Mouse (Mus musculus) forebrain, embryonic 15.5 days (tissue): ENCODE data around the gene Sirt4. TPM values are rescaled to one million over a fixed set of nuclear protein-coding genes. Genes with fewer than 3 reads are reported as not detected.
A peak's percentile ranks its signal among the peaks of the same experiment; 100 is the strongest.
"Not testable (repeated sequence)": the region's sequence is repeated elsewhere in the genome, so short reads cannot be mapped to it uniquely, and the experiment has no call there.

Experiments used
- ATAC-seq: fragments of 200-750 bp; cut with Nextera tagmentation; replicated peaks from 2 replicates; pipeline ENCODE4 v1.8.0; 2017; ENCODE audit warnings: mild to moderate bottlenecking, moderate TSS enrichment, moderate library complexity
- H3K27ac ChIP-seq: fragments of 300-500 bp; sonication (generic); replicated peaks from 2 replicates; pipeline ENCODE4 v1.5.1; 2015; ENCODE audit warnings: mild to moderate bottlenecking, inconsistent platforms
- H3K27me3 ChIP-seq: fragments of 300-500 bp; sonication (generic); 2 replicates; pipeline ENCODE4 v1.6.1; 2015; ENCODE audit warnings: inconsistent platforms
- H3K36me3 ChIP-seq: fragments of 300-500 bp; sonication (generic); 2 replicates; pipeline ENCODE4 v1.6.1; 2015; ENCODE audit warnings: mild to moderate bottlenecking, inconsistent platforms
- H3K4me1 ChIP-seq: fragments of 300-500 bp; sonication (generic); 2 replicates; pipeline ENCODE4 v1.6.1; 2015; ENCODE audit warnings: inconsistent platforms
- H3K4me2 ChIP-seq: fragments of 300-500 bp; sonication (generic); replicated peaks from 2 replicates; pipeline ENCODE4 v1.6.1; 2015; ENCODE audit warnings: mild to moderate bottlenecking, inconsistent platforms
- H3K4me3 ChIP-seq: fragments of 300-500 bp; sonication (generic); 2 replicates; pipeline ENCODE4 v1.5.1; 2015; ENCODE audit warnings: mild to moderate bottlenecking, inconsistent platforms
- H3K9ac ChIP-seq: fragments of 300-500 bp; sonication (generic); replicated peaks from 2 replicates; pipeline ENCODE4 v1.6.1; 2015; ENCODE audit warnings: mild to moderate bottlenecking, inconsistent platforms
- H3K9me3 ChIP-seq: fragments of 300-500 bp; sonication (generic); 2 replicates; pipeline ENCODE4 v1.6.1; 2016; ENCODE audit warnings: inconsistent platforms
- WGBS: fragments of 180-500 bp; shearing (Covaris S2); methylation state at CpG from one replicate; pipeline ENCODE4 v1.1.7; 2015; ENCODE audit warnings: mixed read lengths; 5-methylcytosine and 5-hydroxymethylcytosine counted together
- polyA plus RNA-seq: library from polyadenylated mRNA; unstranded; fragments of >200 nt; fragmentation: Nextera tagmentation; extraction: Ambion mirVana; gene quantifications from 2 replicates; pipeline ENCODE4 v1.2.1, GENCODE M21; 2015

Gene Sirt4
- polyA plus RNA-seq, 1 experiment from 2014 or later: 34.0 TPM

DNA sequence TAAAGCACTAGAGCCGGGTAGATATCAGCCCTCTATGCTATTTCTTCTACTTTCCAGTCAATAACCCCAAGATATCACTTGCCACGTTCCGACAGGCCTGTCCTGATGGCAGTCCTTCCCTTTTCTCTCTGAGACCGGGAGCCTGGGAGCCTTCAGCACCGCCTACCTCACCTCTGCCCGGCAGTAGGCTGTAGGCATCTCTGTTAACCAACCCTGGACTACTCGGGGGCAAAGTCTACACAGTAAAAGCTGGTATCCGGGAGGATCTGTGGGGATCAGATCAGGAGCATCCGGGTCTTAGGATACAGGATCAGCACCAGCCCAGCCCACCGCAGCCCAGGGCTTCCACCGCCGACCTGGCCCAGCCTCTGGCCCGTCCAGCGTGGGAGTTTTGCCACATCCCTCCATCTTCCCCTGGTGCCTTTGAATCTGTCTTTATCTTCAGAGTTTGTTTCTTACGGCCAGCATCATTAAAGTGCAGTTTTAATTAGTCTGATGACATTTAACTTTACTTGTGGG, 38.5 kb upstream of the Sirt4 start:
- no peaks in the 10 kb centered on the region for H3K9me3 ChIP-seq
- no peak overlapping the region for H3K4me3 ChIP-seq
- H3K9ac ChIP-seq: no peak overlapping the region
- peaks cover 14% of the 10 kb centered on the region for H3K4me1 ChIP-seq
- H3K27ac ChIP-seq: no peak overlapping the region
- H3K4me2 ChIP-seq: no peak overlapping the region
- no peak for ATAC-seq
- no peaks in the 10 kb centered on the region for H3K27me3 ChIP-seq
- 78% methylated on average over 15 of the region's 15 CpGs for WGBS
- H3K36me3 ChIP-seq: no peaks in the 10 kb centered on the region

DNA sequence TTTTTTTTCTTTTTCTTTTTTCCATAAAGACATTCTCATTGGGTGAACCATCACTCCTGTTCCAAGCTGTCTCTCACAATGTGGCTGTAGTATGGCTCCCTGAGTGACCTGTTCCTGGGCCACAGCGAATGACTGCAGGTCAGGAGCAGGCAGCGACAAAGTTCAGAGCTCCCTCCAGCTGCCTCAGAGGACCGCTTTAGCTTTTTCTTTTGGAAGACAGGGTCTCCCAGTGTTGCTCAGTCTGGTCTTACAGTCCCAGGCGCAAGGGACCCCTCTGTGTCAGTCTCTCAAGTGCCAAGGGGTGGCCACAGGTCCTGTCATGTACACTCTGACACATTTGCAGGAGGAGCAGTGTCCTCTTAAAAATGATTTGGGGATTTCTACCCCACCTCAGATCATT, 38.0 kb upstream of the Sirt4 start:
- no peak overlapping the region for H3K4me2 ChIP-seq
- peaks cover 14% of the 10 kb centered on the region for H3K4me1 ChIP-seq
- no peak overlapping the region for H3K9ac ChIP-seq
- no peaks in the 10 kb centered on the region for H3K36me3 ChIP-seq
- WGBS: 87% methylated on average over 4 of the region's 4 CpGs
- H3K27me3 ChIP-seq: no peaks in the 10 kb centered on the region
- H3K4me3 ChIP-seq: no peak overlapping the region
- no peak for ATAC-seq
- H3K9me3 ChIP-seq: no peaks in the 10 kb centered on the region
- no peak overlapping the region for H3K27ac ChIP-seq

DNA sequence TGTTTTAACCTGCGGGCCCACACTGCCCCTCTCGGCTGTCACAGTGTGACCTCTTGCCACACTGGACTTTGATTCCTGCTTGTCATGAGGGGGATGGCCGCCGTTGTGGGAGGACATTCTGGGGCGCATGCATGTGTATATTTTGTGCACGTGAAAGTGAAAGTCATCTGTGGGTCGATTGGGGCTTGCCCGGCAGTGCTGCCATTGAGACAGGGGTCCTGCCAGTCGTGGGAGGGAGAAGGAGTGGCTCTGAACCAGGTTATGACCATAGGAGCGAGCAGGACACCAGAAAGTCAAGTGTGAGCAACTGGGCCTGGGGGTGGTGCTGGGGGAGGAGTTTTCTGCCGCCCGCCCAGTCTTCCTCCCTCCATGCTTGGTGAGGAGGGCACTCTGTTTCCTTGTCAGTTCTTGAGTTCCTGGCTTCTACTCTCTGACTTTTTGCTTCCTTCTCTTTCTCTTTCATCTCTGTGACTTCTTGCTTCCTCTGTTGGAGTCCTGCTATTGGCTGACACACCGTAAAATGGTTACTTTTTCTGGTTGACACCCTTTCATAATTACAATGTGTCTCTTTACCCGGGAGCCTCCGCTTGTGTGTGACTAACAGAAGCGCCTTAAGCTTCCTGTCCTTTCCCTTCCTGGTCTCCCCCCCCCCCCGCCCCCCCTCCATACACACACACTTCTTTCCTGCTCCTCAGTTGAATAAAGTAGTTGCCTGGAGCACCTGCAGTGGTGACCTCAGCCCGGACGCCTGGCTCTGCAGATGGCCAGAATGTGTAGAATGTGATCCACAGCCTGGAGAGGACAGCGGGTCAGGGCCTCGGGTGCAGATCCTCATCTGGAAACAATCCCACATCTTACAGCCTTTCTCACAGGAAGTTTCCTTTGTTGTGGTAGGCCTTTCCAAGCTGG, 37.3 kb upstream of the Sirt4 start:
- 79% methylated on average over 21 of the region's 21 CpGs for WGBS
- no peak for ATAC-seq
- Histone ChIP-seq H3K4me3 (no peak overlapping the region), H3K4me2 (no peak overlapping the region), H3K27ac (no peak overlapping the region; the same call in 1 of the 2 replicates), H3K36me3 (no peaks in the 10 kb centered on the region), H3K27me3 (no peaks in the 10 kb centered on the region), H3K9ac (no peak overlapping the region), H3K9me3 (no peaks in the 10 kb centered on the region), H3K4me1 (peaks cover 14% of the 10 kb centered on the region)

DNA sequence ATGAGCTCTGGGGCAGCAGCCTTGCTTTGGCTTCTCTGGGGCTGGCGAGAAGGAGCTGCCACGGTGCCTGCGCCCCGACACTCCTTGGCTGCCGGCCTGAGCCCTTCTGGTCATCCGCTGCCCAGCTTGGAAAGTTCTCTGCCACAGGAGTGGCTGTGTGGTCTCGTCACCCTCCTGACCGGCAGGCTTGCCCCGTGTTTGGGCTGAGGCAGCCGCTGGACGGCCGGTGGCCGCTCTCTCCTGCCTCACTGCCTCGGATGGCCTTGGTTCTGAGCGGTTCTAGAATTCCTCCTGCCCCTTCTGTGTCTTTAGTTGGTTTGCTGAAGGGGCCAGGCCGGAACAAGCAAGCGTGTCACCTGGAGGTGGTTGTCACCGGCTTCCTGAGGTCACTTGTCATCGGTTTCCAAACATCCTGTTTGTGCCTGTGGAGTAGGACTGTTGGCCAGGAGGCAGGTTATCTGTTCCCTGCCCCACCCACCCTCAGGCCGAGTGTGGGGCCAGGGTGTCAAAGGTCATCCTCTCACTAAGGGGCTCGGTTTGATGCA, 35.9 kb upstream of the Sirt4 start:
- 88% methylated on average over 21 of the region's 21 CpGs for WGBS
- H3K4me2 ChIP-seq: no peak overlapping the region
- H3K36me3 ChIP-seq: no peaks in the 10 kb centered on the region
- H3K27me3 ChIP-seq: no peaks in the 10 kb centered on the region
- no peak for ATAC-seq
- no peak overlapping the region for H3K27ac ChIP-seq
- no peaks in the 10 kb centered on the region for H3K9me3 ChIP-seq
- H3K4me3 ChIP-seq: no peak overlapping the region
- H3K4me1 ChIP-seq: peaks cover 10% of the 10 kb centered on the region
- no peak overlapping the region for H3K9ac ChIP-seq

DNA sequence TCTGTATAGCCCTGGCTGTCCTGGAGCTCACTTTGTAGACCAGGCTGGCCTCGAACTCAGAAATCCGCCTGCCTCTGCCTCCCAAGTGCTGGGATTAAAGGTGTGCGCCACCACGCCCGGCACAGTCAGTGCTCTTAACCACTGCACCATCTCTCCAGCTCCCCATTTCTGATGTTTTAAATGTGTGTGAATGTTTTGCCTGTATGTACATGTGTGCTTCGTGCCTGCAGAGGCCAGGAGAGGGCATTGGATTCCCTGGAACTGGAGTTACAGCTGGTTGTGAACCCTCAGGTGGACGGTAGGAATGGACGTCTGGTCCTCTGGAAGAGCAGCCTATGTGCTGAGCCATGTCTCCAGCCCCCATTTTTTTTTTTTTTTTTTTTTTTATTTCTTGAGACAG, 33.7 kb upstream of the Sirt4 start:
- H3K27me3 ChIP-seq, H3K4me3 ChIP-seq, ATAC-seq, H3K4me2 ChIP-seq, H3K27ac ChIP-seq, H3K9me3 ChIP-seq, H3K9ac ChIP-seq, H3K36me3 ChIP-seq: not testable (repeated sequence)
- WGBS: 95% methylated on average over 8 of the region's 8 CpGs
- H3K4me1 ChIP-seq: peaks cover 12% of the 10 kb centered on the region

DNA sequence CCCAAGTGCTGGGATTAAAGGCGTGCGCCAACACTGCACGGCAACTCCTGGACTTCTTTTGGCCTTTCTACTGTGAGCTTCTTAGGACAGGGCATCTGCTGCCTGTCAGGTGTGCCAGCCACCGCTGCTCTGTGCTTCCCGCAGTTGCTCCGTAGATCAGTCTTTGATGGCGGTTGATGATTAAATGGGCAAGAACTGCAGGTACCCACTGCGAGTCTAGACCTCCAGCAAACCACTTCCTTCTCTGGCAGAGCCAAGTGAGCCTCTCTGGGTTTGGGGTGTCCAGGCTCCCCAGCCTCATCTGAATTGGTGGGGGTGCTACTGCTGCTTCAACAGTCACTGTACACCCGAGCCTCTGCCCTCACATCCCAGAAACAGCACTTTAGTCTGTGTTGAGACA, 33.0 kb upstream of the Sirt4 start:
- no peak for ATAC-seq
- H3K4me2 ChIP-seq: no peak overlapping the region
- no peaks in the 10 kb centered on the region for H3K36me3 ChIP-seq
- H3K4me3 ChIP-seq: no peak overlapping the region
- no peak overlapping the region for H3K27ac ChIP-seq
- WGBS: 94% methylated on average over 9 of the region's 9 CpGs
- no peaks in the 10 kb centered on the region for H3K9me3 ChIP-seq
- no peaks in the 10 kb centered on the region for H3K27me3 ChIP-seq
- H3K9ac ChIP-seq: no peak overlapping the region
- peaks cover 12% of the 10 kb centered on the region for H3K4me1 ChIP-seq

DNA sequence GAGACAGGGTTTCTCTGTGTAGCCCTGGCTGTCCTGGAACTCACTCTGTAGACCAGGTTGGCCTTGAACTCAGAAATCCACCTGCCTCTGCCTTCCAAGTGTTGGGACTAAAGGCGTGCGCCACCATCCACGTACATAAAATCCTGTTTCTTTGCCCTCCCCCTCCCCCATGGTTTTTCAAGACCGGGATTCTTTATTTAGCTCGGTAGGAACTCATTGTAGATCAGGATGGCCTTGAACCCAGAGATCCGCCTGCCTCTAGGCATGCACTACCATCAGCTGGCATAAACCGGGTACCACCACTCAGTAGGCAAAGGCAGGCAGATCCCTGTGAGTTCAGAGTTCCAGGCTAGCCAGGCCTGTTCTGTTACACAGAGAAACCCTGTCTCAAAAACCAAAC, 32.4 kb upstream of the Sirt4 start:
- H3K9ac ChIP-seq: no peak overlapping the region

DNA sequence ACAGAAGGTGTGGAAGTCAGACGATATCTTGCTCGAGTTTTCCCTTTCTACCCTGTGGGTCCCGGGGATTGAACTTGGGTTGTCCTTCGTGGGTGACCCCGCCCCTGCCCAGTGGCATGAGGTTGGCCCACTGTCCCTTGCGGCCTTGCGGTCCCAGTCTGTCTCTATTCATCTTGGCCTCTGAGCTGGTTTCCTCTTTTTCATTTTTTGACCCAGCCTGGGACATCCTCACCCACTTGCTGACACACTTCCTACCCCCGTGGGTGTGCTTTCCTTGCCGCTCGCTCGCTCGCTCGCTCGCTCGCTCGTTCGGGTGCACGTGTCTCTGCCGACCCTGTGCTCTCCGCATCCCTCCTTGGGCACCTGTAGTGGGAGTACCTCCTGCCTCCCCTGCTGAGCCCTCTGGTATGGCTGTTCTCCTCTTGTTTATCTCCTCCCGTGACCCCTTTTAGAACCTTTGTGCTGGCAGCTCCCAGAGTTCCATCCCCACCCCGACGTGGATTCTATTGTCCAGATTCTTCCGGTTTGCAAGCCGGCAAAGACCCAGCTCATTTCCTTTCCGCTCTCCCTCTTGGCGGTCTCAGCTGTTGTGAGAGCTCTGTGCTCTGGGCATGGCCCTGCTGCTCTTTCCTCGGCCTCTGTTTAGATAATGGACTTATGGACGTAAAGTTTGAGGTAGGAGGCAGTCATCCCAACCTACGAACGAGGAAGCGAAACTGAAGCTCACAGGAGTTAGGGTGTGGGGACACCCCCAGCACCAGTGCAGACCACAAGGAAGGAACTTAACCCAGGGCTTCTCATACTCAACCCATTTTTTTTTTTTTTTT, 31.8 kb upstream of the Sirt4 start:
- Histone ChIP-seq H3K9me3 (no peaks in the 10 kb centered on the region), H3K4me1 (peaks cover 12% of the 10 kb centered on the region), H3K9ac (no peak overlapping the region), H3K36me3 (no peaks in the 10 kb centered on the region), H3K27ac (no peak overlapping the region), H3K27me3 (no peaks in the 10 kb centered on the region), H3K4me3 (no peak overlapping the region), H3K4me2 (no peak overlapping the region)
- 80% methylated on average over 32 of the region's 32 CpGs for WGBS
- no peak for ATAC-seq

More for the DNA sequence above, 32.4 kb upstream of the Sirt4 start:
- 86% methylated on average over 7 of the region's 7 CpGs for WGBS
- H3K27ac ChIP-seq: no peak overlapping the region
- H3K4me3 ChIP-seq: no peak overlapping the region
- H3K27me3 ChIP-seq: no peaks in the 10 kb centered on the region
- H3K4me1 ChIP-seq: peaks cover 12% of the 10 kb centered on the region
- H3K9me3 ChIP-seq: no peaks in the 10 kb centered on the region
- H3K36me3 ChIP-seq: no peaks in the 10 kb centered on the region
- no peak for ATAC-seq
- no peak overlapping the region for H3K4me2 ChIP-seq

DNA sequence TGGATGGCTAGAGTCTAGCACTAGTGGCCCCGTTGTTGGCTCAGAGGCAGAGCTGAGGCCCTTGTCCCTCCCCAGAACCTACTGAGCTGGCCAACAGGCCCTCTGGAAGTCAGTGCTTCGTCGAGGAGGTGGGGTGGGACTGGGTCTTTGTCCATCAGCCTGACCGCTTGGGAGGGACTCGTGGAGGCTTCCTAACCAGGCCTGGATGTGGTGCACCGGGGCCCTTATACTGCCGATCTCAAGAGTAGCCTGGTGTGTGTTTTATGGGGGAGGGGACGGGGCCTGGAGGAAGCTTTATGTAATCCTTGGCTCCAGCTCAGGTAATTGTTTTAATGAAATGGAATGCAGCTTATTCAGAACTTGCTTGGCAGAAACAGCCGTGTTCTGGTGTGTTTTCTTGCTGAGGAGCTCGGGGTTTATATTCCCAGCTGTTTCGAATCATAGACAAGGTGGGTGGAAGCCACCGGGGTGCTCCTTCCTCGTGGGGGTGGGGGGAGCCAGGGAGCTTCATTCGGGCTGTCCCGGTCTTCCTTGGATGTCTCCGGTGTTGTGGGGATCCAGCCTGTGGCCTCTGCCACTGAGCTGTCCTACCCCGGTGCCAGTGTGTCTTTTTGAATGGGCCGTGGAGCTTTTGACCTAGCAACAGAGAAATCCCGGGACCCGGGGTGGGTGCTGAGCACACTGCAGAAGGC, 30.5 kb upstream of the Sirt4 start:
- Histone ChIP-seq H3K27me3 (no peaks in the 10 kb centered on the region), H3K4me3 (no peak overlapping the region), H3K4me2 (no peak overlapping the region), H3K9me3 (no peaks in the 10 kb centered on the region), H3K27ac (peak overlapping the region; percentile 22), H3K9ac (no peak overlapping the region), H3K36me3 (no peaks in the 10 kb centered on the region), H3K4me1 (peaks cover 15% of the 10 kb centered on the region)
- no peak; the same call in 1 of the 2 replicates for ATAC-seq
- WGBS: 55% methylated on average over 20 of the region's 20 CpGs

DNA sequence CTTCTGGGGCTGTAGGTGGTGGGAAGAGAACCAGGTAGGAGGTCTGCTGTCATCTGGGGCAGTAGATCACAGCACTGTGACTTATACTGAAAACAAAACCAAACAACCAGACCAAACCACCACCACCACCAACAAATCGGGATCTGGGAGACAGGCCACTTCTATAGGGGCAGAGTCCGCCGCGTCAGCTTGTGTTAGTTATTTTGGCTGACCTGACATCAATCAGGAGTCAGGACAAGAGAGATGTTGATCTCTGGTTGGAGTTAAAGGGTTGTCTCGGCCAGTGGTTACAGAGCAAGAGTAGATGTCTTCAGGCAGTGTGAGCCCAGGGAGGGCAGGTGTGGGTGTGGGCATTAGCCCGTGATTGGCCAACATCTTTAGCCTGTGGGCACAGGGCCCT, 29.8 kb upstream of the Sirt4 start:
- no peak overlapping the region for H3K27ac ChIP-seq
- peaks cover 22% of the 10 kb centered on the region for H3K4me1 ChIP-seq
- H3K27me3 ChIP-seq: no peaks in the 10 kb centered on the region
- H3K4me2 ChIP-seq: no peak overlapping the region
- H3K4me3 ChIP-seq: no peak overlapping the region
- 93% methylated on average over 6 of the region's 6 CpGs for WGBS
- no peak overlapping the region for H3K9ac ChIP-seq
- no peaks in the 10 kb centered on the region for H3K36me3 ChIP-seq
- ATAC-seq: no peak
- no peaks in the 10 kb centered on the region for H3K9me3 ChIP-seq

DNA sequence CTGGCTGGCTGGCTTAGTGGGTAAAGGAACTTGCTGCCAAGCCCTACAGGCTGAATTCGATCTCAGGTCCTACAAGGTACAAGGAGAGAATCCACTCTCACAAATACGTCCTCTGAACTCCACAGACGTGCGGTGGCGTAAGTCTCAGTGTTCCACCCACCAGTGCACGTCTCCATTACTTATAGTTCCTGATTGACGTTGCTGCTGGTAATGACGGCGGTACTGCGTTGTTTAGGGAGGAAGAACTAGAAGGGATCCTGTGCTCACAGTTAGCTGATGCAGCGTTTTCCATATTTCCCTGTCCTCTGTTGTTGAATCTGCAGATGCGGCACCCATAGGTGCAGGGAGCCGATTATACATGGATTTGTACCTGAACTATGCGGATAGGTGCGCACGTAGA, 29.2 kb upstream of the Sirt4 start:
- no peak overlapping the region for H3K4me2 ChIP-seq
- 94% methylated on average over 16 of the region's 16 CpGs for WGBS
- no peak overlapping the region for H3K4me3 ChIP-seq
- ATAC-seq: no peak
- H3K4me1 ChIP-seq: peaks cover 29% of the 10 kb centered on the region
- H3K36me3 ChIP-seq: no peaks in the 10 kb centered on the region
- H3K9ac ChIP-seq: no peak overlapping the region
- no peak overlapping the region for H3K27ac ChIP-seq
- no peaks in the 10 kb centered on the region for H3K9me3 ChIP-seq
- H3K27me3 ChIP-seq: no peaks in the 10 kb centered on the region
